Mouse (Mus musculus): ENCODE measurements around the gene Ifnl3. TPM values are rescaled to one million over a fixed set of nuclear protein-coding genes. Genes with fewer than 3 reads are reported as not detected.
"Not testable (repeated sequence)": the region's sequence is repeated elsewhere in the genome, so short reads cannot be mapped to it uniquely, and the experiment has no call there.

The Ifnl3 gene
- total RNA-seq (2014; rRNA removed; ENCODE audit: low replicate concordance) (not detected in 2 replicates), polyA plus RNA-seq (2015; fragmentation: Nextera tagmentation; extraction: Ambion mirVana) (not detected in 2 replicates)

DNA sequence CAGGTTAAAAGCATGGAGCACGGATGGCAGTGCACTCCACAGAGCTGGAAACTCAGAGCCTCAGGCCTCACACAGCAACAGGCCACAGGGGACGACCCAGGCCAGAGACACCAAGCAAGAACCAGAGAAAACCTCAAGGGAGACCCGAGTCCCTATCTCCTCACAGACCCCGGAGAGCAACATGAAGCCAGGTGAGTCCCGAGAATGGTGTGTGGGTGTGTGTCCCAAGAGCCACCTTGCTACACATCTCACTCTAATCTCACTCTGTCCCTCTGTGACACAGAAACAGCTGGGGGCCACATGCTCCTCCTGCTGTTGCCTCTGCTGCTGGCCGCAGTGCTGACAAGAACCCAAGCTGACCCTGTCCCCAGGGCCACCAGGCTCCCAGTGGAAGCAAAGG is at the start of gene Ifnl3:
Ifnl3 (plus strand) TSS at position 301 of the 400 bp plus-strand sequence.
- not testable (repeated sequence) for H3K27ac ChIP-seq (ENCODE audit: low read depth); ATAC-seq (ENCODE audit: insufficient read depth, low read depth); H3K4me1 ChIP-seq (ENCODE audit: control insufficient read depth, insufficient read depth)

DNA sequence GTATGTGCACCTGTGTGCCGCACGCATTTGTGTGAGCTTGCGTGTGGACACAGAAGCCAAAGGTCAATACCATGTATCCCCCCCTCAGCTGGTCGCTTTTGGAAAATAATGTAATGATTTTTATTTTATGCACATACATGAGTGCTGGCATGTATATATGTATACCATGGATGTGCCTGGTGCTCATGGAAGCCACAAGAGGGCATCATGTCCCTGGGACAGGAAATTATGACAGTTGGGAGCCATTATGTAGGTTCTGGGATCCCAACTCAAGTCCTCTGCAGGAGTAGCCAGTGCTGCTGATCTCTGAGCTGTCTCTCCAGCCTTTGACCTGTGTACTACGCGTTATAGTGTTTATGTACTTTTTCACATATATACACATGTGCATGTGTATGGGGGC is 46.4 kb upstream of the Ifnl3 start:
- no peak overlapping the region for H3K27ac ChIP-seq (ENCODE audit: low read depth)
- 80% methylated on average over 6 of the region's 6 CpGs for WGBS
- H3K4me2 ChIP-seq (ENCODE audit: low read depth, low read length) = no peak overlapping the region
- no peaks in the 10 kb centered on the region for H3K27me3 ChIP-seq (ENCODE audit: control insufficient read depth, insufficient read depth, low read length)
- DNase-seq (ENCODE audit: low spot score) (no peak), ATAC-seq (ENCODE audit: insufficient read depth, low read depth) (no peak)
- no peak overlapping the region for H3K4me3 ChIP-seq (ENCODE audit: low read depth, low read length)
- no peaks in the 10 kb centered on the region for H3K36me3 ChIP-seq (replicated peaks; ENCODE audit: control insufficient read depth, insufficient read depth, low read length)
- TF ChIP-seq CTCF (IDR thresholded peaks at IDR 0.05; ENCODE audit: low read depth) (no peak), EP300 (IDR thresholded peaks at IDR 0.05; ENCODE audit: low read depth) (no peak)
- H3K4me1 ChIP-seq (ENCODE audit: control insufficient read depth, insufficient read depth) = no peaks in the 10 kb centered on the region
- no peak overlapping the region for H3K9ac ChIP-seq (replicated peaks; ENCODE audit: low read depth, low read length)
- no peaks in the 10 kb centered on the region for H3K9me3 ChIP-seq (replicated peaks; ENCODE audit: control insufficient read depth, low read length)

More for the DNA sequence above, at the start of gene Ifnl3:
- not testable (repeated sequence) for H3K27me3 ChIP-seq (ENCODE audit: control insufficient read depth, insufficient read depth, low read length); H3K9me3 ChIP-seq (replicated peaks; ENCODE audit: control insufficient read depth, low read length); H3K36me3 ChIP-seq (replicated peaks; ENCODE audit: control insufficient read depth, insufficient read depth, low read length); H3K4me2 ChIP-seq (ENCODE audit: low read depth, low read length); DNase-seq (ENCODE audit: low spot score); H3K4me3 ChIP-seq (ENCODE audit: low read depth, low read length); H3K9ac ChIP-seq (replicated peaks; ENCODE audit: low read depth, low read length)
- 55% methylated on average over 4 of the region's 6 CpGs for WGBS

DNA sequence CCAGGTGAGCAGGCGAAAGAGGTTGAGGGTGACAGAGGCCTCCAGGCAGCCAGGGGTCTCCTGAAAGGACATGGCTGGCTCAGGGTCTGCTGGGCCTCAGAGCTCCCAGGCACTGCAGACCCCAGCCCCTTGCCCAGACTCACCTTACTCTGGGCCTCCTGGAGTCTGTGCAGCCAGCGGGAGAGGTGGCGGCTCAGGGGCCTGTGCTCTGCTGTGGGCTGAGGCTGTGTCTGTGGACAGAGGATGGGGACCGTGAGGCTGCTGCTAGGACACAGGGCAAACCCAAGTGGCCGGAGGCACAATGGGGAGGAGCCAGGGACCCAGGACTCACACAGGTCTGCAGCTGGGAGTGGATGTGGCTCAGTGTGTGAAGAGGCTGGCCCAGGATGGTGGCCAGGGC is 45.3 kb upstream of the Ifnl3 start:
- H3K9me3 ChIP-seq (replicated peaks; ENCODE audit: control insufficient read depth, low read length) = no peaks in the 10 kb centered on the region
- TF ChIP-seq EP300 (IDR thresholded peaks at IDR 0.05; ENCODE audit: low read depth) = no peak
- TF ChIP-seq CTCF (IDR thresholded peaks at IDR 0.05; ENCODE audit: low read depth) = no peak
- no peak overlapping the region for H3K4me2 ChIP-seq (ENCODE audit: low read depth, low read length)
- no peaks in the 10 kb centered on the region for H3K4me1 ChIP-seq (ENCODE audit: control insufficient read depth, insufficient read depth)
- ATAC-seq (ENCODE audit: insufficient read depth, low read depth) = no peak
- DNase-seq (ENCODE audit: low spot score) = no peak
- H3K9ac ChIP-seq (replicated peaks; ENCODE audit: low read depth, low read length) = no peak overlapping the region
- no peaks in the 10 kb centered on the region for H3K36me3 ChIP-seq (replicated peaks; ENCODE audit: control insufficient read depth, insufficient read depth, low read length)
- H3K4me3 ChIP-seq (ENCODE audit: low read depth, low read length) = no peak overlapping the region
- 80% methylated on average over 5 of the region's 5 CpGs for WGBS
- no peaks in the 10 kb centered on the region for H3K27me3 ChIP-seq (ENCODE audit: control insufficient read depth, insufficient read depth, low read length)
- H3K27ac ChIP-seq (ENCODE audit: low read depth) = no peak overlapping the region

DNA sequence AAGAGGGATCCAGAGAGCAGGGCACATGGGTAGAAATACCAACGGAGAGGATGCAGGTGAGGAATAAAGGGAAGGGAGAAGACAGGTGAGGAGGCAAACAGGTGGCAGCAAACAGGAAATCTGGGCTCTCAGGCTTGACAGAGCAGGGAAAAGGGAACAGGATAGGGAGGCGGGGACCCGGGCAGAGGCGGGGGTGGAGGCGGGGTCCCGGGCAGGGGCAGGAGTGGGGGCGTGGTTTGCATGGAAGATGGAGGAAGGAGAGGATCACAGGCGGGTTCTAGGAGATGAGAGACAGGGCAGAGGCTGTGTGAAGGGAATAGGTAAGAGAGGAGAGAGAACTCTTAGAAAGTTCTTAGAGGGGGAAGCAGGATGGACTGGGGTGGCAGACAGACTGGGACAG is 43.8 kb upstream of the Ifnl3 start:
- H3K9me3 ChIP-seq (replicated peaks; ENCODE audit: control insufficient read depth, low read length) = no peaks in the 10 kb centered on the region
- DNase-seq (ENCODE audit: low spot score) (no peak), ATAC-seq (ENCODE audit: insufficient read depth, low read depth) (no peak)
- 9% methylated on average over 8 of the region's 8 CpGs for WGBS
- no peak overlapping the region for H3K4me2 ChIP-seq (ENCODE audit: low read depth, low read length)
- TF ChIP-seq CTCF (IDR thresholded peaks at IDR 0.05; ENCODE audit: low read depth) (no peak), EP300 (IDR thresholded peaks at IDR 0.05; ENCODE audit: low read depth) (no peak)
- no peaks in the 10 kb centered on the region for H3K36me3 ChIP-seq (replicated peaks; ENCODE audit: control insufficient read depth, insufficient read depth, low read length)
- H3K27me3 ChIP-seq (ENCODE audit: control insufficient read depth, insufficient read depth, low read length) = no peaks in the 10 kb centered on the region
- no peak overlapping the region for H3K9ac ChIP-seq (replicated peaks; ENCODE audit: low read depth, low read length)
- H3K4me1 ChIP-seq (ENCODE audit: control insufficient read depth, insufficient read depth) = no peaks in the 10 kb centered on the region
- no peak overlapping the region for H3K4me3 ChIP-seq (ENCODE audit: low read depth, low read length)
- no peak overlapping the region for H3K27ac ChIP-seq (ENCODE audit: low read depth)

DNA sequence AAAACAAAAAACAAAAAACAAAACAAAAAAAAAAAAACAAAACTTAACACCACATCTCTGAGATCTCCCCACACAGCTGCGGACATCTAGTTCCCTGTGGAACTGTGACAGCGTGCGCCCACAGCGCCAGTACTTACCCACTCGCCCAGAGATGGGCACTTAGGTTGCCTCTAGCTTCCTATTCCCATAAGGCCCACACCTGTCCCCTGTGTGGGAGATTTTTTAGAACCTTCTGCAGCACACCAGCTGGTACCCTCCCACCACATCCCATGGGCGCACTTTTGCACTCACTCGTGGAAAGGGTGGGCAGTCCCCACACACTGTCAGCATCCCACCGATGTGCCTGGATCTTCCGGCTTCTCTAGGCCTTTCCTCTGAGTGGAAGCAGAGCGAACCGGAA is 39.8 kb upstream of the Ifnl3 start:
- H3K4me1 ChIP-seq (ENCODE audit: control insufficient read depth, insufficient read depth) = no peaks in the 10 kb centered on the region
- H3K9ac ChIP-seq (replicated peaks; ENCODE audit: low read depth, low read length) = no peak overlapping the region
- H3K27ac ChIP-seq (ENCODE audit: low read depth) = no peak overlapping the region
- no peak overlapping the region for H3K4me3 ChIP-seq (ENCODE audit: low read depth, low read length)
- H3K9me3 ChIP-seq (replicated peaks; ENCODE audit: control insufficient read depth, low read length) = no peaks in the 10 kb centered on the region
- no peaks in the 10 kb centered on the region for H3K36me3 ChIP-seq (replicated peaks; ENCODE audit: control insufficient read depth, insufficient read depth, low read length)
- no peaks in the 10 kb centered on the region for H3K27me3 ChIP-seq (ENCODE audit: control insufficient read depth, insufficient read depth, low read length)
- 79% methylated on average over 11 of the region's 11 CpGs for WGBS
- ATAC-seq (ENCODE audit: insufficient read depth, low read depth) (no peak), DNase-seq (ENCODE audit: low spot score) (no peak)
- no peak for TF ChIP-seq EP300 (IDR thresholded peaks at IDR 0.05; ENCODE audit: low read depth)
- TF ChIP-seq CTCF (IDR thresholded peaks at IDR 0.05; ENCODE audit: low read depth) = no peak
- no peak overlapping the region for H3K4me2 ChIP-seq (ENCODE audit: low read depth, low read length)

DNA sequence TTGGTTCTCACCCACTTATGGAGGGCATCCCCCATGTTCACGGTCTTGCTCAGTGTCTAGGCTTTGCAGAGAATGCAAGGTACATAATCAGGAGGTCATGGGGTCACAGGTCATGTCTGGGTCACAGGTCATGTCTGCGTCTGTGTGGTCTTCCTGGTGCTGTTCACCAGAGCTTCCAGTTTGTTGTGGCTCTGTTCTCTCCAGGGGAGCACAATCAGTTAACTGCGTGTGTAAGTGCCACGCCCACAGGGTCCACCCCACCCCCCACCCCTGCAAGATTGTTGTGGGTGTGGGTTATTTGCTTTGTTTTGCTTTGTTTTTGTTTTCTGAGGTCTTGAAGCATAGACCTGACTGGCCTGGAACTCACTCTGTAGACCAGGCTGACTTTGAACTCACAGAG is 38.4 kb upstream of the Ifnl3 start:
- DNase-seq (ENCODE audit: low spot score) = no peak
- no peaks in the 10 kb centered on the region for H3K27me3 ChIP-seq (ENCODE audit: control insufficient read depth, insufficient read depth, low read length)
- no peak overlapping the region for H3K4me3 ChIP-seq (ENCODE audit: low read depth, low read length)
- no peak overlapping the region for H3K27ac ChIP-seq (ENCODE audit: low read depth)
- no peak for ATAC-seq (ENCODE audit: insufficient read depth, low read depth)
- no peak overlapping the region for H3K9ac ChIP-seq (replicated peaks; ENCODE audit: low read depth, low read length)
- WGBS = 27% methylated on average over 4 of the region's 4 CpGs
- no peaks in the 10 kb centered on the region for H3K4me1 ChIP-seq (ENCODE audit: control insufficient read depth, insufficient read depth)
- H3K9me3 ChIP-seq (replicated peaks; ENCODE audit: control insufficient read depth, low read length) = no peaks in the 10 kb centered on the region
- H3K4me2 ChIP-seq (ENCODE audit: low read depth, low read length) = no peak overlapping the region
- TF ChIP-seq EP300 (IDR thresholded peaks at IDR 0.05; ENCODE audit: low read depth) = no peak
- TF ChIP-seq CTCF (IDR thresholded peaks at IDR 0.05; ENCODE audit: low read depth) = no peak
- H3K36me3 ChIP-seq (replicated peaks; ENCODE audit: control insufficient read depth, insufficient read depth, low read length) = no peaks in the 10 kb centered on the region
